Mouse (Mus musculus) olfactory bulb, adult 2 months (tissue): Measurements from ENCODE around the gene Atg10.
"Not testable (repeated sequence)": the region's sequence is repeated elsewhere in the genome, so short reads cannot be mapped to it uniquely, and the experiment has no call there.

ENCODE experiments used
- CTCF ChIP-seq: fragments of 200-500 bp; IDR thresholded peaks from 2 replicates; pipeline ENCODE4 v1.5.1; 2012; ENCODE audit warnings: low read depth, mild to moderate bottlenecking, low read length, moderate library complexity; ENCODE audit not compliant: insufficient read depth
- POLR2A ChIP-seq: fragments of 200-500 bp; IDR thresholded peaks from 2 replicates; pipeline ENCODE4 v1.6.1; 2012; ENCODE audit warnings: mild to moderate bottlenecking, low read depth, low read length, moderate library complexity; ENCODE audit not compliant: insufficient read depth

DNA sequence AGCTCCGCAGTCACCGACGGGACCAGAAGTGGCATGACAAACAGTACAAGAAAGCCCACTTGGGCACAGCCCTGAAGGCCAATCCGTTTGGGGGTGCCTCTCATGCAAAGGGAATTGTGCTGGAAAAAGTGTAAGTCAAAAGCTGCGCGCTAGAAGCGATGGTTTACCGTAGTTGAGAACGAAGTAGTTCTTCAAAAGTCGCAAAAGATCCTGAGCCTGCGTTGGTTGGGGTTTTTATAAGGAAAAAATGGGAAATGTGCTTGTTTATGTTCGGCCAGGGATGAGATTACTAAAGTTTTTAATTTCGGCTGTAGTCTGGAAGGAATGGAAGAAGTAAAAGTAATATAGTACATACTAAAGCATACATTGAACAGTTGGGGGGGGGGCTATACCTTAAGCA is 300.2 kb downstream of the Atg10 start:
- TF ChIP-seq CTCF, POLR2A: not testable (repeated sequence)
